Mouse (Mus musculus) limb, embryonic 11.5 days (tissue): Measurements from ENCODE around the gene Rundc1. TPM values are rescaled to one million over a fixed set of nuclear protein-coding genes. Genes with fewer than 3 reads are reported as not detected.
"Not testable (repeated sequence)": the region's sequence is repeated elsewhere in the genome, so short reads cannot be mapped to it uniquely, and the experiment has no call there.

Source experiments
- ATAC-seq: fragments of 200-750 bp; cut with Nextera tagmentation; 2 replicates; pipeline ENCODE4 v1.8.0; 2017; ENCODE audit warnings: low read depth; ENCODE audit not compliant: insufficient number of reproducible peaks, low FRiP score, low TSS enrichment
- DNase-seq: peaks from one replicate; pipeline ENCODE4 v3.0.0-alpha.2; 2015; ENCODE audit warnings: low spot score
- H3K27ac ChIP-seq: fragments of 300-500 bp; sonication (generic); replicated peaks from 2 replicates; pipeline ENCODE4 v1.5.1; 2014; ENCODE audit warnings: low read depth, mild to moderate bottlenecking, low read length
- H3K27me3 ChIP-seq: fragments of 300-500 bp; sonication (generic); 2 replicates; pipeline ENCODE4 v1.6.1; 2014; ENCODE audit warnings: mild to moderate bottlenecking, low read length, mixed read lengths; ENCODE audit not compliant: control insufficient read depth, insufficient read depth
- H3K36me3 ChIP-seq: fragments of 300-500 bp; sonication (generic); 2 replicates; pipeline ENCODE4 v1.6.1; 2014; ENCODE audit warnings: mild to moderate bottlenecking, low read length, moderate library complexity, mixed read lengths; ENCODE audit not compliant: control insufficient read depth, insufficient read depth
- H3K4me1 ChIP-seq: fragments of 300-500 bp; sonication (generic); 2 replicates; pipeline ENCODE4 v1.6.1; 2014; ENCODE audit warnings: low read length, mixed read lengths; ENCODE audit not compliant: control insufficient read depth, insufficient read depth
- H3K4me2 ChIP-seq: fragments of 300-500 bp; sonication (generic); 2 replicates; pipeline ENCODE4 v1.6.1; 2014; ENCODE audit warnings: low read depth, mild to moderate bottlenecking, moderate library complexity; ENCODE audit not compliant: severe bottlenecking
- H3K4me3 ChIP-seq: fragments of 300-500 bp; sonication (generic); 2 replicates; pipeline ENCODE4 v1.5.1; 2014; ENCODE audit warnings: low read depth, low read length
- H3K9ac ChIP-seq: fragments of 300-500 bp; sonication (generic); 2 replicates; pipeline ENCODE4 v1.6.1; 2014; ENCODE audit warnings: mild to moderate bottlenecking, low read length
- H3K9me3 ChIP-seq: fragments of 300-500 bp; sonication (generic); 2 replicates; pipeline ENCODE4 v1.6.1; 2016; ENCODE audit warnings: low read length; ENCODE audit not compliant: control insufficient read depth
- WGBS: fragments of 180-500 bp; shearing (Covaris S2); extraction: QIAGEN DNeasy Blood & Tissue Kit; methylation state at CpG from one replicate; pipeline ENCODE4 v1.1.7; 2014; 5-methylcytosine and 5-hydroxymethylcytosine counted together
- polyA plus RNA-seq: library from polyadenylated mRNA; unstranded; fragments of >200 nt; fragmentation: Nextera tagmentation; extraction: Ambion mirVana; gene quantifications from 2 replicates; pipeline ENCODE4 v1.2.1, GENCODE M21; 2014

The Rundc1 gene
- polyA plus RNA-seq, 1 experiment from 2014 or later, result 13.3 TPM

GRCm38 (mm10) chr11:101436916-101437315 lies 12.0 kb downstream of the Rundc1 start:
- Histone ChIP-seq H3K27ac (no peak overlapping the region), H3K36me3 (peaks cover 9% of the 10 kb centered on the region; the same call in 1 of the 2 replicates), H3K9ac (no peak overlapping the region), H3K27me3 (no peaks in the 10 kb centered on the region), H3K4me3 (no peak overlapping the region), H3K4me2 (no peak overlapping the region), H3K9me3 (no peaks in the 10 kb centered on the region), H3K4me1 (no peaks in the 10 kb centered on the region)
- ATAC-seq (no peak), DNase-seq (no peak)
- whole genome bisulfite sequencing, result 90% methylated on average over 4 of the region's 4 CpGs

GRCm38 (mm10) chr11:101438006-101438405 lies 13.1 kb downstream of the Rundc1 start:
- H3K9me3 ChIP-seq, ATAC-seq, H3K4me2 ChIP-seq, DNase-seq, H3K4me3 ChIP-seq, H3K9ac ChIP-seq, H3K27ac ChIP-seq, H3K27me3 ChIP-seq, H3K36me3 ChIP-seq, H3K4me1 ChIP-seq: not testable (repeated sequence)
- 50% methylated on average over 3 of the region's 3 CpGs for WGBS

- H3K36me3 ChIP-seq, result peaks cover 21% of the 10 kb centered on the region
- 38% methylated on average over 14 of the region's 15 CpGs for WGBS
- H3K27me3 ChIP-seq, H3K9me3 ChIP-seq, H3K27ac ChIP-seq, H3K4me1 ChIP-seq, DNase-seq, H3K9ac ChIP-seq: not testable (repeated sequence)
- H3K4me3 ChIP-seq, result 0 out of 2 replicates have a peak overlapping the region, but pooled peaks have one; percentile 12
- peak overlapping the region; percentile 24; the same call in 1 of the 2 replicates for H3K4me2 ChIP-seq
- ATAC-seq, result peak; percentile 51; the same call in 1 of the 2 replicates
Observed at GRCm38 (mm10) chr11:101441450-101442126, 16.7 kb downstream of the Rundc1 start.

GRCm38 (mm10) chr11:101442127-101442693 lies 17.3 kb downstream of the Rundc1 start, which contains the start of gene Rpl27:
Gene Rpl27, plus strand, starts transcription at chr11:101442298.
- ATAC-seq (peak; percentile 98), DNase-seq (peak; percentile 99)
- 0% methylated on average over 42 of the region's 42 CpGs for WGBS
- H3K4me2 ChIP-seq, result peak within 1 kb of the TSS; percentile 95
- H3K9me3 ChIP-seq, result no peaks in the 10 kb centered on the region
- peak within 1 kb of the TSS; percentile 93 for H3K9ac ChIP-seq
- peak within 1 kb of the TSS; percentile 87 for H3K4me3 ChIP-seq
- peak within 1 kb of the TSS; percentile 86 for H3K27ac ChIP-seq
- H3K4me1 ChIP-seq, result peaks cover 10% of the 10 kb centered on the region; the same call in 1 of the 2 replicates
- H3K27me3 ChIP-seq, result no peaks in the 10 kb centered on the region
- peaks cover 21% of the 10 kb centered on the region for H3K36me3 ChIP-seq

GRCm38 (mm10) chr11:101442760-101443159 lies 17.9 kb downstream of the Rundc1 start:
- Histone ChIP-seq H3K4me1 (peaks cover 10% of the 10 kb centered on the region; the same call in 1 of the 2 replicates), H3K4me3 (peak overlapping the region; percentile 87), H3K36me3 (peaks cover 21% of the 10 kb centered on the region), H3K27ac (peak overlapping the region; percentile 86), H3K9ac (peak overlapping the region; percentile 93), H3K27me3 (no peaks in the 10 kb centered on the region), H3K9me3 (no peaks in the 10 kb centered on the region), H3K4me2 (peak overlapping the region; percentile 95)
- WGBS, result under 1% methylated on average over 14 of the region's 14 CpGs
- no peak for ATAC-seq
- no peak for DNase-seq

- ATAC-seq, result no peak
- H3K27ac ChIP-seq, result no peak overlapping the region
- H3K27me3 ChIP-seq, result no peaks in the 10 kb centered on the region
- H3K4me2 ChIP-seq, result no peak overlapping the region
- H3K4me1 ChIP-seq, result peaks cover 10% of the 10 kb centered on the region; the same call in 1 of the 2 replicates
- WGBS, result 93% methylated on average over 1 of the region's 1 CpGs
- DNase-seq, result no peak
- peaks cover 21% of the 10 kb centered on the region for H3K36me3 ChIP-seq
- H3K9me3 ChIP-seq, result no peaks in the 10 kb centered on the region
- H3K4me3 ChIP-seq, result no peak overlapping the region
- H3K9ac ChIP-seq, result no peak overlapping the region
Observed at GRCm38 (mm10) chr11:101446319-101446718, 21.4 kb downstream of the Rundc1 start.

- H3K9me3 ChIP-seq, H3K27ac ChIP-seq, DNase-seq, H3K4me2 ChIP-seq, H3K27me3 ChIP-seq, H3K4me1 ChIP-seq, ATAC-seq, H3K4me3 ChIP-seq, H3K9ac ChIP-seq: not testable (repeated sequence)
- WGBS, result 92% methylated on average over 8 of the region's 8 CpGs
- H3K36me3 ChIP-seq, result peaks cover 21% of the 10 kb centered on the region
Observed at GRCm38 (mm10) chr11:101446860-101447259, 22.0 kb downstream of the Rundc1 start.

- Histone ChIP-seq H3K27me3 (no peaks in the 10 kb centered on the region), H3K9ac (no peak overlapping the region), H3K36me3 (peaks cover 21% of the 10 kb centered on the region), H3K4me3 (no peak overlapping the region), H3K4me1 (peaks cover 10% of the 10 kb centered on the region; the same call in 1 of the 2 replicates), H3K4me2 (no peak overlapping the region; the same call in 1 of the 2 replicates), H3K9me3 (no peaks in the 10 kb centered on the region), H3K27ac (no peak overlapping the region)
- DNase-seq (no peak), ATAC-seq (no peak)
- WGBS, result 84% methylated on average over 5 of the region's 5 CpGs
Observed at GRCm38 (mm10) chr11:101447786-101448185, 22.9 kb downstream of the Rundc1 start.
